Mouse (Mus musculus): ENCODE measurements around the gene Tgm1. TPM values are rescaled to one million over a fixed set of nuclear protein-coding genes. Genes with fewer than 3 reads are reported as not detected.

The Tgm1 gene
- polyA plus RNA-seq, 1 experiment from 2014 or later, result 0.19 TPM

DNA sequence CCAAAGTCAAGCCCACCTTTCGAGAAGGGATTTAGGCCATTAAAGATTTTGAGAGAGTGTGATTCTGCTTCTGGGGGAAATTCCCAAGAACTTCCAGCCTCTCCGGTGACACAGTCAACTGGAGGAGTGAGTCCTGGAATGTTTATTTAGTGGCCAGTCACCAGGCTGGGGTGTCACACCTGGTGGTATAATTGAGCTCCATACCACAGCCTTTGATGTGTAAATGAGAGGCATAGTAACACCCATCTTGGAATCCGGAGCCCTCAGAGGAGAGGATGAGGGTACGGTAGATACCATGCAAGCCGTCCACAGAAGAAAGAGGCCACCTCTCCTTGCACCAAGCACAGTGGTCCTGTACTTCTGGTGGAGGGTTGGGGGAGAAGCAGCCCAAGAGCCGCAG, 11.0 kb downstream of the Tgm1 start:
- Histone ChIP-seq H3K4me1 (replicated peaks) (no peaks in the 10 kb centered on the region), H3K27ac (no peak overlapping the region), H3K4me3 (no peak overlapping the region), H3K27me3 (0 out of 2 replicates have a peak, but pooled peaks cover 9% of the 10 kb centered on the region), H3K9ac (no peak overlapping the region), H3K9me3 (no peaks in the 10 kb centered on the region), H3K4me2 (no peak overlapping the region), H3K36me3 (no peaks in the 10 kb centered on the region)
- no peak for ATAC-seq (ENCODE audit: low FRiP score)
- 69% methylated on average over 6 of the region's 6 CpGs for WGBS

GRCm38 (mm10) chr14:55701131-55701530, 12.6 kb downstream of the Tgm1 start:
- Histone ChIP-seq H3K4me1 (replicated peaks) (no peaks in the 10 kb centered on the region), H3K27me3 (0 out of 2 replicates have a peak, but pooled peaks cover 9% of the 10 kb centered on the region), H3K36me3 (no peaks in the 10 kb centered on the region), H3K9ac (no peak overlapping the region), H3K4me2 (no peak overlapping the region), H3K4me3 (no peak overlapping the region), H3K27ac (no peak overlapping the region), H3K9me3 (no peaks in the 10 kb centered on the region)
- ATAC-seq (ENCODE audit: low FRiP score), result no peak
- WGBS, result 73% methylated on average over 9 of the region's 9 CpGs

GRCm38 (mm10) chr14:55697226-55697625, 16.5 kb downstream of the Tgm1 start:
- 90% methylated on average over 4 of the region's 4 CpGs for WGBS
- ATAC-seq (ENCODE audit: low FRiP score), result no peak

DNA sequence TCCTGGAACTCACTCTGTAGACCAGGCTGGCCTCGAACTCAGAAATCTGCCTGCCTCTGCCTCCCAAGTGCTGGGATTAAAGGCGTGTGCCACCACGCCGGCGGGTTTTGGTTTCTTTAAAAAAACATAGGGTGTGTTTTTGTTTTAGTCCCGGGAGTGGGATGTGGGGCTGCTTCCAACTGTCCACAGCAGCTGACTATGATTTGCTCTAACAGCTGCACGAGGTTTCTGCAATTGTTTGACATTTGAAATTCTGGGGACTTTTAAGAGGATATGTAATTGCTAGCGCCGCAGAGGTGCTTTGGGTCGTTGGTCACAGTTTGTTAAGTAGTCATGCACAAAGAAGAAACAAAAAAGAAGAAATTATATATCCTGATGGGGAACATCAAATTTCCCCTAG, 24.3 kb downstream of the Tgm1 start:
- no peaks in the 10 kb centered on the region for H3K36me3 ChIP-seq
- H3K9ac ChIP-seq, result no peak overlapping the region
- H3K27ac ChIP-seq, result no peak overlapping the region
- H3K4me1 ChIP-seq (replicated peaks), result no peaks in the 10 kb centered on the region
- no peak for ATAC-seq (ENCODE audit: low FRiP score)
- H3K4me2 ChIP-seq, result no peak overlapping the region
- H3K4me3 ChIP-seq, result no peak overlapping the region
- WGBS, result 79% methylated on average over 10 of the region's 10 CpGs
- peaks cover 4% of the 10 kb centered on the region; the same call in 1 of the 2 replicates for H3K27me3 ChIP-seq
- H3K9me3 ChIP-seq, result no peaks in the 10 kb centered on the region

More at GRCm38 (mm10) chr14:55697226-55697625, 16.5 kb downstream of the Tgm1 start:
- no peaks in the 10 kb centered on the region for H3K36me3 ChIP-seq
- no peak overlapping the region for H3K9ac ChIP-seq
- H3K27me3 ChIP-seq, result 0 out of 2 replicates have a peak, but pooled peaks cover 9% of the 10 kb centered on the region
- H3K4me3 ChIP-seq, result no peak overlapping the region
- H3K9me3 ChIP-seq, result no peaks in the 10 kb centered on the region
- no peak overlapping the region for H3K27ac ChIP-seq
- no peaks in the 10 kb centered on the region for H3K4me1 ChIP-seq (replicated peaks)
- H3K4me2 ChIP-seq, result no peak overlapping the region

DNA sequence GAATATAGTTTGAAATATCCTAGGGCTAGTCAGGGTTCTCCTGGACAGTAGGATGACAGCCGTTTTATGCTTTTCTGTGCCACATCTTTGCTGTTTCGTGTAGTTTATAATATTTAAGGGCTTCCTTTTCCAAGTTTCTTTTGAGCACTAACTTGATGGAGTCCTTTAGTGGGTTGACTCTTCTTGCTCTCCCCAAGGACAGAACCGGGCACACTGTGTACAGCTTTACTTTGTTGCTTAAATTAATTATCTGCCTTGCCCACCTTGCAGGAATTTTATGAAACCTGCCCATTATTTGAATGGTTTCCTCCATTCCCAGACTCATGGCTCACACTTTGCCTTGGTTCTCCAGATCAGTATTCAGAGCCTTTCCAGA, 31.6 kb downstream of the Tgm1 start:
- Histone ChIP-seq H3K36me3 (peaks cover 31% of the 10 kb centered on the region), H3K9me3 (no peaks in the 10 kb centered on the region), H3K4me1 (replicated peaks) (peaks cover 13% of the 10 kb centered on the region), H3K4me3 (peak overlapping the region; percentile 73), H3K9ac (peak overlapping the region; percentile 63), H3K27ac (0 out of 2 replicates have a peak overlapping the region, but pooled peaks have one; percentile 74), H3K27me3 (peaks cover 4% of the 10 kb centered on the region; the same call in 1 of the 2 replicates), H3K4me2 (peak overlapping the region; percentile 78)
- 16% methylated on average over 3 of the region's 3 CpGs for WGBS
- ATAC-seq (ENCODE audit: low FRiP score), result no peak; the same call in 1 of the 2 replicates

DNA sequence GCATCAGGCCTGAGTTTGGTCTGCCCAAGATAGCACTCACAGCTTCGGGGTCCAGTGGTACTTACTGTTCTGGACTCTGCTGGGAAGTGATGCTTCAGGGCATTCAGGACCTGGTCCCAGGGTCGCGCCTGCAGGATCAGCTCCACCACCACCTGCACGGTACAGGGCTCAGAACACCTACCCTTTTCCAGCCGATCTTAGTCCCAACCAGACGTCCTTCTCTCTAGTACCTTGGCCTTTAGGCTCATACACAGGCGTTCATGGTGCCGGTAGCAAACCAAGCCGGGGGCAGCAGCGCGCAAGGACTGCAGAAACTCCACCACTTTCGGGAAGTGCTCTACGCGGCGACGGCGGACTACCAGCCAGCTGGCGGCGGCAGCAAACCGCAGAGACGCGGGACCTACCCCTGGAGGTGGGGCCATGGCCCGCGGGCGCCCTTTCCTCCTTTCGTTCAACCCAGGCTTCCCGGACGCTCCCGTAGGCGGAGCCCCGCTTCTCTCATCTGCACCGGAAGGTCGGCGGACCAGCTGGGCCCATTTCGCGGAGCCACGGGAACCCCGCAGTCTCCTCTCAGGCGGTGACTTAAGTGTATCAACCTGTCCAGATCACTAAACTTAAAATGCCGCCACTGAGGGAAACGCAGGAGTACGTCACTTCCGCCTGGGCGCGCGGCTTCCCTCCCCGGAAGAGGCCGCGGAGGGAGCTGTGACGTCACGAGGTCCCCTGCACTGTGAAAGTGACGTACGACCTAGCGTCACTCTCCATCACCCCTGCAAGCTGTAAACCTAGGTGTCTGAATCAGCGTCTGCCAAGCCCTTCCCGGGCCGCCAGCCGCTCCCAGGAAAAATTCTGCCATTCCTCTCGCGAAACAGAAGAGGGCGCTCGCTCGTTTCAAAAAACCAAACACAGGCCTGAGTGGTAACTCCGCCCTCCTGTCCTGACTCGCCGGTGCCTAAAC, 32.3 kb downstream of the Tgm1 start, which contains the start of gene Tinf2:
Gene Tinf2, minus strand, starts transcription at position 661 of the 958 bp plus-strand sequence.
- ATAC-seq (ENCODE audit: low FRiP score), result peak; percentile 99
- WGBS, result under 1% methylated on average over 65 of the region's 66 CpGs

GRCm38 (mm10) chr14:55677615-55678014, 36.1 kb downstream of the Tgm1 start:
- Histone ChIP-seq H3K4me3 (no peak overlapping the region), H3K9me3 (no peaks in the 10 kb centered on the region), H3K36me3 (peaks cover 50% of the 10 kb centered on the region), H3K4me2 (no peak overlapping the region), H3K4me1 (replicated peaks) (peaks cover 17% of the 10 kb centered on the region), H3K27ac (no peak overlapping the region), H3K27me3 (no peaks in the 10 kb centered on the region), H3K9ac (no peak overlapping the region)
- WGBS, result 86% methylated on average over 4 of the region's 4 CpGs
- ATAC-seq (ENCODE audit: low FRiP score), result no peak

More for the DNA sequence above, 32.3 kb downstream of the Tgm1 start, which contains the start of gene Tinf2:
- H3K36me3 ChIP-seq, result peaks cover 38% of the 10 kb centered on the region
- H3K4me2 ChIP-seq, result peak within 1 kb of the TSS; percentile 78
- H3K4me3 ChIP-seq, result peak within 1 kb of the TSS; percentile 73
- peak within 1 kb of the TSS; percentile 81 for H3K9ac ChIP-seq
- H3K27me3 ChIP-seq, result peaks cover 4% of the 10 kb centered on the region; the same call in 1 of the 2 replicates
- H3K27ac ChIP-seq, result peak within 1 kb of the TSS; percentile 74
- peaks cover 13% of the 10 kb centered on the region for H3K4me1 ChIP-seq (replicated peaks)
- no peaks in the 10 kb centered on the region for H3K9me3 ChIP-seq

DNA sequence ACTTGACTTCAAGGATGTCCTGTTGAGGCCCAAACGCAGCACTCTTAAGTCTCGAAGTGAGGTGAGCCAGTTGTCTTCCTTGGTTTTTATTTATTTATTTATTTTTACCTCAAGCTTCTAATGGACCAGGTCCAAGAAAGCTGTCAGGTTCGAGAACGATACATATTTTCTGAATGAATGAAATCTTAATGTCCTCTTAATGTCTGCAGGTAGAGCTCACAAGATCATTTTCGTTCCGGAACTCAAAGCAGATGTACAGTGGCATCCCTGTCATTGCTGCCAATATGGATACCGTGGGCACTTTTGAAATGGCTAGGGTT, 41.0 kb downstream of the Tgm1 start:
- no peak for ATAC-seq (ENCODE audit: low FRiP score)
- no peaks in the 10 kb centered on the region for H3K9me3 ChIP-seq
- H3K4me1 ChIP-seq (replicated peaks), result peaks cover 37% of the 10 kb centered on the region
- peak overlapping the region; percentile 62 for H3K4me3 ChIP-seq
- peak overlapping the region; percentile 93 for H3K27ac ChIP-seq
- peaks cover 33% of the 10 kb centered on the region for H3K36me3 ChIP-seq
- 87% methylated on average over 7 of the region's 7 CpGs for WGBS
- H3K4me2 ChIP-seq, result peak overlapping the region; percentile 97
- H3K27me3 ChIP-seq, result no peaks in the 10 kb centered on the region
- H3K9ac ChIP-seq, result peak overlapping the region; percentile 70

- Histone ChIP-seq H3K9ac (peak within 1 kb of the TSS; percentile 86), H3K4me1 (replicated peaks) (peaks cover 37% of the 10 kb centered on the region), H3K9me3 (no peaks in the 10 kb centered on the region), H3K27ac (peak within 1 kb of the TSS; percentile 93), H3K36me3 (peaks cover 27% of the 10 kb centered on the region), H3K4me2 (peak within 1 kb of the TSS; percentile 97), H3K4me3 (peak within 1 kb of the TSS; percentile 62), H3K27me3 (no peaks in the 10 kb centered on the region)
- under 1% methylated on average over 38 of the region's 38 CpGs for WGBS
- ATAC-seq (ENCODE audit: low FRiP score), result peak; percentile 99
Observed at GRCm38 (mm10) chr14:55671833-55672740, 41.6 kb downstream of the Tgm1 start, which contains the start of the genes Gmpr2 and Nedd8. Gene Gmpr2, plus strand, starts transcription at chr14:55671941. Gene Nedd8, minus strand, starts transcription at chr14:55672124.

GRCm38 (mm10) chr14:55671486-55671832, 42.3 kb downstream of the Tgm1 start:
- Histone ChIP-seq H3K27ac (peak overlapping the region; percentile 93), H3K9ac (peak overlapping the region; percentile 86), H3K36me3 (peaks cover 20% of the 10 kb centered on the region), H3K27me3 (no peaks in the 10 kb centered on the region), H3K4me1 (replicated peaks) (peaks cover 37% of the 10 kb centered on the region), H3K4me2 (peak overlapping the region; percentile 97), H3K9me3 (no peaks in the 10 kb centered on the region), H3K4me3 (peak overlapping the region; percentile 62)
- 0% methylated on average over 12 of the region's 12 CpGs for WGBS
- peak; percentile 72 for ATAC-seq (ENCODE audit: low FRiP score)

DNA sequence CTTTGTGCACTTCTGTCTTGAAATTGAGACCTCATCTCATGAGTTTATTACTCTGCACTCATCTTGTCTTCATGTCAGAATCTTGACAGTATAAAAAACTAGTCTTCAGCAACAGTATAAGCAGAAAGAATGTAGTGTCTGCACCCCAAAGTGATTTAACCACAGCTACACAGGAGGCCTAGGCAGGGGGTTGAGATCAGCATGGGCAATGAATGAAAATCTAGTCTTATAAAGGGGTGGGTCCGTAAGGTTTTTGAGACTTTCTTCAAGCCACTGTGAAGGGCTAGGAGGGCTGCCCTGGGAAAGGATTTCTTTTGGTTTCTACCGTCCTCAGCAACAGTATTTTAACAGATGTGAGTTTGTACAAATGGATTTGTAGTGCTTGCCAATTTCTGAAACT, 53.1 kb downstream of the Tgm1 start:
- Histone ChIP-seq H3K36me3 (peaks cover 33% of the 10 kb centered on the region), H3K4me3 (peak overlapping the region; percentile 69), H3K9ac (0 out of 2 replicates have a peak overlapping the region, but pooled peaks have one; percentile 81), H3K4me1 (replicated peaks) (peaks cover 15% of the 10 kb centered on the region), H3K27ac (no peak overlapping the region; the same call in 1 of the 2 replicates), H3K27me3 (no peaks in the 10 kb centered on the region), H3K4me2 (peak overlapping the region; percentile 64), H3K9me3 (no peaks in the 10 kb centered on the region)
- WGBS, result 48% methylated on average over 2 of the region's 2 CpGs
- peak; percentile 50 for ATAC-seq (ENCODE audit: low FRiP score)
